Mouse (Mus musculus) cerebellum, adult (tissue): ENCODE measurements around the gene Ndufs4.

Source experiments
- ATAC-seq: cut with Nextera tagmentation; 2 replicates; pipeline ENCODE4 v1.9.2; 2017; ENCODE audit warnings: mild to moderate bottlenecking, moderate library complexity, mixed read lengths; ENCODE audit not compliant: insufficient number of reproducible peaks, low FRiP score, low TSS enrichment

Ndufs4 gene

GRCm38 (mm10) chr13:114388211-114388965 is at the start of gene Ndufs4:
TSS of gene Ndufs4 (minus strand) at chr13:114388258.
- no peak; the same call in 1 of the 2 replicates for ATAC-seq

DNA sequence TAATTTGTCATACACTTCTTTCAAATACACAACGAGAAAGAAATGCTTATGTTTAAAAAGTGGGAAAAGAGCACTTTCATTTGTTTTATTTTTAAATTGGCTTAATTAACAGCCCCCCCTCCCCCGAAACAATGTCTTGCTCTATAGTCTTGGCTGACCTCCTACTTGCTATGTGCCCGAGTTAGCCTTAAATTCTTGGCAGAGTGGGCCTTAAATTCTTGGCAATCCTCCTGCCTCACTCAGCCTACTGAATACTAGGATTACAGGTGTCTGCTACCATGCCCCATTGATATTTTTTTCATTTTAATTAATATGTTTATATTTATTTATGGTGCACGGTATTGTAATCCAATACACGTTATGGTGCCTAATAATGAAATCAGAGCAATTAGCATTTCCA is 44.4 kb upstream of the Ndufs4 start:
- no peak for ATAC-seq

- ATAC-seq: no peak
These were observed 37.2 kb upstream of the Ndufs4 start for GRCm38 (mm10) chr13:114425230-114425629.

DNA sequence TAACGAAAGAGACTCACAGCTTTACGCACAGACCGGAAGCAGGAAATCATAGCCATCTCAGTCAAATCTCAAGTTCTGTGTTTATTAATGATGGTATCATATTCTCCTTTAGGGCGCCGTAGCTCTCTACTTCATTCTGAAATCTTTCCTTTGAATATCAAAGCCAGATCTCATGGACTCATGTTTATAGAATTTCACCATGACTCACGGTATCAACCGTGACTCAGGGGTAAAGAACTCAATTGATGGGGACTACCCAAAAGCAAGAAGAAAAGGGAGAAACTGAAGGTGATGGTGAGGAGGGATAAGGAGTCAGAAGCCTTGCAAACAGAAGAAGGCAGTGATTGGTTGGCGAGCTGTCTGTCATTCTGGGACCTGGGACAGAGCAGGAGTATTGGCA is 32.2 kb upstream of the Ndufs4 start:
- no peak for ATAC-seq

DNA sequence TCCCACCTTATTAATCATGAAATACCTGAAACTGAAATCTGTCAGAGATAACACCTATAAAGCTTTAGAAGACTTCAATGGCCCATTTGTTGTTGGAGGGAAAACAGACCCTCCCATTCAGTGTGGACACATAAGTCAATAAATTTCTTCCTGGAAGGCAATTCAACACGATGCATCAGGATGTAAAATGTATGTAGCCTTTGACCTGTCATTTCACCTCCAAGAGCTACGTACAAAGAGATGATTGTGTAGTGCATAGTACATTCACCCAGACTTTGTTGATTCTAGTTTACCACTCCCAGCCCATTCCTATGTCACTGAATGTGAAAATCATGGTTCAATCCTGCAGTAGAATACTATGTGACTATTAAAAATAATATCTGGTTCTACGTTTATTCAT is 31.3 kb upstream of the Ndufs4 start:
- ATAC-seq: no peak

GRCm38 (mm10) chr13:114412326-114412725 is 24.3 kb upstream of the Ndufs4 start:
- no peak for ATAC-seq

GRCm38 (mm10) chr13:114406866-114407265 is 18.8 kb upstream of the Ndufs4 start:
- no peak for ATAC-seq

DNA sequence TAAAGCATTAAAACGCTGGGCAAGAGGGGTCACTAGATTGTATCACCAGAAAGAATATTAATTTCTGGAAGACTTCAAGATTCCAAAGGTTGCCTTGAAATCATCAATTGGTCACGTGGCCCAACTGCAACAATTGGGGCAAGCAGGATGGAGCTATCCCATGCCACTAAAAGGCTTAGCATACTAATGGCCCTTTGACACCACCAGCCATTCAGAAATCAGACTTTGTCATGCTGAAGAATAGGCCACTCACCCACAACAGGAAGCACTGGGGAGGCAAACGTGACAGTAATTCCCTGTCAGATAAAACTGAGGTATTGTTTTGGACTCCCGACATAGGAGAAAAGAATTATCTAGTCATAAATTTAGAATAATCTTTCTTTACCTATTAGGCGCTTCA is 18.4 kb upstream of the Ndufs4 start:
- no peak for ATAC-seq

- no peak for ATAC-seq
These were observed 17.1 kb upstream of the Ndufs4 start for GRCm38 (mm10) chr13:114405100-114405715.

DNA sequence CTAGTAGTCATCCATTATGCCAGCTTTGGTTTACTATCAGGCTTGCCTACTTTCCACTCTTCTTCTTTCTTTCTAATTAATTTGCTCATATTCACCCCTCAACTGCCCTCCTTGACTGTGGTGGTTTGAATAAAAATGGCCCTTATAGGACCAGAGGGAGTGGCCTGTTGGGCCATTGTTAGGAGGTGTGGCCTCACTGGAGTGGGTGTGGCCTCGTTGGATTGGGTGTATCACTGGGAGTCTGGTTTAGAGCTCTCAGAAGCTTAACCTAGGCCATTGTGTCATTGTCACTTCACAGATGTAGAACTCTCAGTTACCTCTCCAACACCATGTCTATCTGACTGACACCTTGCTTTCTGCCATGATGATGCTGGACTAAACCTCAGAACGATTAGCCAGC is 10.8 kb upstream of the Ndufs4 start:
- ATAC-seq: no peak

- no peak for ATAC-seq
These were observed 9.2 kb upstream of the Ndufs4 start for GRCm38 (mm10) chr13:114397281-114397680.

GRCm38 (mm10) chr13:114396863-114397262 is 8.8 kb upstream of the Ndufs4 start:
- no peak for ATAC-seq

DNA sequence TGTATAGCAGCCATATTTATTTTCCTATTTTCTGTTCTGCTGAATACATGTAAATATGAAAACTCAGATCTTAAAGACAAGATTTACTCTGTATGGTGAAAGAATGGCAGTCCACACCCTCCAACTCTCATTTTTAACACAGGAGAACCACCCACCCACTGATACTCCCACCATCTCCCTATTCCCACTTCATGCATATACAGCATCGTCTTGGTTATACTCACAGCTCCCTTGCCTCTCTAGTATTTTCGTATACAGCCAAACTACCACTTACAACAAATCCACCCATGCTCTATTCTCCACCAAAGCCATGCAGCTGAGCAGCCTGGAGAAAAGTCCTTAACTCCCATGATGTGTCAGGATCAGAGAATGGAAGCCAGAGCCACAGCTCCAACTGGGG is 6.7 kb upstream of the Ndufs4 start:
- no peak for ATAC-seq

DNA sequence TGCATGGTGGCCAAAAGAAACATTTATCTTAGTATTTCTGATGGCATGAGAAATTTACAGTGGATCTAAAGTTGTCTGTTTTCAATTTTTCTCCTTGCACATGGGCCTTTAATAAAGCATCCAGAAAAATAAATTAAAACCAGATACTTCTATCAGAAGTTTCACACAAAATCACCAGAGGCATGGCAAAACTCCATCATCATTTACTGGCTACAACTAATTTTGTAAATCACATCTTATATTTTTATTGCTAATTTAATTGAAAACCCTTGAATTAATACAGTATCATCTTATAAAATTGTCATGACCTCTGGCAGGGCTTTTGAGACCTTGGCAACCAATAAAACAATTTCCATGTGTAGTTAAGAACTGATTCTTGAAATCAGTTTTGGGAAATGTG is 4.4 kb upstream of the Ndufs4 start:
- no peak for ATAC-seq

- ATAC-seq: peak; percentile 78
These were observed 412 bp downstream of the Ndufs4 start for GRCm38 (mm10) chr13:114387521-114388171.

DNA sequence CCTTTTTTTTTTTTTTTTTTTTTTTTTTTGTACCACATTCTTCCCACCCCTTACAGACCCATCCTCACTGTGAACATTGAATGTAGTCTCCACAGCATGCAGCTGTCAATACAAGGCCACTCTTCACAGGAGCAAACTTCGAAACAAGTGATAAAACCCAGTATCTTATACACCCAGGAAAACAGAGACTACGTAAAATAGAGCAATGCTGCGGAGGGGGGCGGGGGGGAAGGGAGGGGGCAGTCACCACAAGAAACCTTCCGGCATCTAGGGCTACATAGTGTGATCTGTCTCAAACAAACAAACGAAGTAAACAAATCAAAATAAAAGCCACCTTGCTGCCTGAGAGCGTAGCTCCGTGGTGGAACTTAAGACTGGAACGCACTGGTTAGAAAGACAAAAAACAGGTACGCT is 977 bp downstream of the Ndufs4 start:
- ATAC-seq: 0 out of 2 replicates have a peak, but pooled peaks have one; percentile 12

GRCm38 (mm10) chr13:114376511-114376910 is 11.5 kb downstream of the Ndufs4 start:
- no peak for ATAC-seq

DNA sequence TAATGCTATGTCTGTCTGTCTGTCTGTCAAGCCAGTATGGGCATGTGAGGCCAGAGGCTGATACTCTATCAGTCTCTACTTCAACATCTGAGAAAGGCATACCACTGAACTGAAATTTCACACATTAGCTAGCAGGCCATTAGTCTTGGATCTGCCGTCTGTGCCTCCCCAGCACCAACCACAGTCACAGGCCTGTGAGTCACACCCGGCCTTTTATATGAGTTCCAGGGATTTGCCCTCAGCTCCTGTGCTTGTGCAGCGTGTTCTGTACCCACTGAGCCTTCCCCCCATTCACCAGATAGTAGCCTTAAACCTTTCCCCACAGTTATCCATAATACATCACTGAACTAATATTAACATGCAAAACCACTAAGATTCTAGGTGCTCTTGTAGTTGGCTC is 26.0 kb downstream of the Ndufs4 start:
- peak; percentile 36; the same call in 1 of the 2 replicates for ATAC-seq

DNA sequence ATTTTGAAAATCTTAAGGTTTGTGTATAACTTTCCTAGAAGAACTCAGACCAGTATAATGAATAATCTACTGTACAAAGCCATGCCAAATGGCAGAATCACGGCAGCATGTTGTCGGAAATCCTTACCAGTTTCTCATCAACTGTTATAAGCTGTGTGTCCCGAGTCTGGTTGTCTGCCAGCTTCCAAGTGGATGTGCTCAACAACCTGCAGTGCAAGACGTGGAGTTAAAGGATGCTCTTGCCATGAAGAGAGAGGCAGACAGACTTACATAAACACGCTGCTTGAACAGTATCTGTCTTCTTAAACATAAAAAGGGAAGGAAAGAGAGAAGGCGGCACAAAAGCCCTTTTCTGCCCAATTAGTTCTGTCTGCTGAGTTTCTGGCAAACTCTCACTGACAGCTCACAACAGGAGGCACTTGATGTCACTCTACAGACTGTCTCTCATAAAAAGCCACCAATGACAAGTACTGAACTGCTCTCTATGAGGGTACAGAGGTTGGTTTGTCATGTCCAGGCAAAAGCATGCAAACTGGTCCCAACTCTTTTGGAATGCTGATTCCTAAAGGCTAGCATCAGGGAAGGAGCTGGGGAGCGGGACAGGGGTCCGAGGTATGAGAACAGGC is 36.6 kb downstream of the Ndufs4 start:
- ATAC-seq: peak; percentile 76

DNA sequence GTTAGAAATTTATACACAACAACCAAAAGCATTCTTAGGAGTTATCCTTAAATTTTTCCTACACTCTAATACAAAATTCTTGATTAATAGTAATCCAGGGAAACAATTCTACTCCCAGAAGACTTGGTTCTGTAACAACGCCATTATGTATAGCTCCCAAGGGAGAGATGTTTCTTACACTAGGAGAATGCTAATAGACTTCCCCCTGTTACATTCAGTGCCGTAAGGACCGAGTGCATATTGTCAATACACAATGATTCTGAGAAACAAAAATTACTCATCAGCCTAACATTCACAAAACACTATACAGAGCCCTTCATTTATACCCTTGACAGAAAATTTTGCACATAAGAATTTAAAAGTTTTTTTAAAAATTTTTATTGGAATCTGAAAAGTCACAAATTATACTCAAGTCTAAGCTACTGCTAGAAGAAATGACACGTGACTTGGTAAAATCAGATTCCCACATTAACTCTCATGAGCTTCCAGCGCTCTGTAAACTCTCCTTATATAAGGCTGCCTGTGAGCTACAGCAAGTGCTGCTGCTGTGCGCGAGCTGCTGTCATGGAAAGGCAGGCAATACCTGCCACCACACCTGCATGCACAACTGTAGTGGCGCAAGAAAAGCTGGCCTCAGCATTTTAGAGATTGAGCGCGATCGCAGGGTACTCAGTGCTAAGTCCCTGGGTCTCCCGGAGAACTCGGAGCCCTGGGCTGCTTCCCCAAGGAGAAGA is 42.9 kb downstream of the Ndufs4 start:
- no peak for ATAC-seq
